In the genomic region with DNA sequence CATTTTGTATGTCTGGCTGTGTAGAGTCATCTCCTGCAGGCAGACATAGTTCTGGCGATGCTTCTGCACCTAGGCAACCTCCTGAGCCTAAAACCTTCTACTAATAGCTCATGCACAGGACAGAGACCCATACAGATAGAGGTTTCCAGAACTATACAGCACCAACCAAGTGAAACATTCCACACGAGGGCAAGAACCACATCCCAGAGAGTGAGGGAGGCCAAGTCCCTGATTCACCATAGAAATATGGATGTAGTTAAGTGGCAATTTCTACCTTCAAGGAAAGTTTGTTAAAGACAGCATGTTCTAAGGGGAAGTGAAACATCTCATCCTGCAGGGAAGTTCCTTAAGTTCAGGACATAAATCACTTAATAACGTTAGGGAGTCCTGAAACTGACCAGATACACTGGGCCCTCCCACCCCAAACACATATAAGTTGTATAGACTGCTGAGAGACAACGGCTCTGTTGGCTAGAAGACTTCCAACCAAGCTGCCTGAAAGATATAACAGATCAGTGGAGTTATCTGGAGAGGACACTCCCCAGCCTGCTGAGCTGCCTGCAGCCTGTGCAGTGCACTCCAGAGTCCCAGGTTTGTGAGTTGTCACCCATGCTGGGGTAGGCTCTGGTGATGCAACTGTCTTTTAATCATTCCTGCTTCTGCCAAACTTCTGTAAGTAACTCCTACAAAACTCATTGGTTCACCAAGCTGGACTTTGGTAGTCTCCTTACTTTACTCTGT, we compare ENCODE assay signal across 18 mouse cellular contexts.
"Had no signal": no experiment of that assay in that cellular context is flagged by ENCODE, and none has a peak within 500 bp of the region (broad histone marks: within the 10 kb centered on the region; RNA-seq: fewer than 3 reads in every experiment).

No protein-coding gene starts in this region.

- H3K27me3 ChIP-seq: kidney, embryonic 15.5 days; liver, embryonic 13.5 days; midbrain, embryonic 13.5 days; neural tube, embryonic 13.5 days had no signal

- H3K27ac ChIP-seq: kidney, embryonic 15.5 days; layer of hippocampus, adult 2 months; liver, embryonic 13.5 days; midbrain, embryonic 10.5 days; midbrain, embryonic 13.5 days; neural tube, embryonic 13.5 days had no signal

- H3K4me3 ChIP-seq: kidney, embryonic 15.5 days; layer of hippocampus, adult 2 months; liver, embryonic 13.5 days; midbrain, embryonic 10.5 days; midbrain, embryonic 13.5 days; myocyte; neural tube, embryonic 13.5 days had no signal

- ATAC-seq: intestine, embryonic 16.5 days; midbrain, embryonic 13.5 days; midbrain, embryonic 16.5 days had no signal

- DNase-seq: kidney, adult 18-20 months; kidney, postnatal 10 days; layer of hippocampus, adult 9-11 months; liver, embryonic 13.5 days; lung, adult 2 months; retina, postnatal 1 day; right cerebral cortex, postnatal 25 days; spleen, adult 18-20 months; thymus, adult 18-20 months; thymus, postnatal 36 days had no signal

- H3K4me1 ChIP-seq: liver, embryonic 13.5 days; neural tube, embryonic 13.5 days had no signal

- H3K36me3 ChIP-seq: kidney, embryonic 15.5 days; liver, embryonic 13.5 days; midbrain, embryonic 10.5 days; midbrain, embryonic 13.5 days; neural tube, embryonic 13.5 days had no signal
